Mouse (Mus musculus) heart, postnatal 0 days (tissue): ENCODE measurements around the gene Oxsr1. TPM values are rescaled to one million over a fixed set of nuclear protein-coding genes. Genes with fewer than 3 reads are reported as not detected.

Experiments used
- ATAC-seq: fragments of 200-750 bp; cut with Nextera tagmentation; 2 replicates; pipeline ENCODE4 v1.8.0; 2017; ENCODE audit warnings: low read depth, moderate number of reproducible peaks, moderate library complexity; ENCODE audit not compliant: insufficient read depth
- DNase-seq: peaks from one replicate; pipeline ENCODE4 v3.0.0-alpha.2; 2016; ENCODE audit warnings: low spot score
- H3K27ac ChIP-seq: fragments of 300-500 bp; sonication (generic); 2 replicates; pipeline ENCODE4 v1.5.1; 2014; ENCODE audit warnings: low read depth, mild to moderate bottlenecking
- H3K27me3 ChIP-seq: fragments of 300-500 bp; sonication (generic); 2 replicates; pipeline ENCODE4 v1.6.1; 2014; ENCODE audit warnings: low read length, mixed read lengths; ENCODE audit not compliant: control insufficient read depth, insufficient read depth
- H3K36me3 ChIP-seq: fragments of 300-500 bp; sonication (generic); replicated peaks from 2 replicates; pipeline ENCODE4 v1.6.1; 2014; ENCODE audit warnings: low read length, mixed read lengths; ENCODE audit not compliant: control insufficient read depth, insufficient read depth
- H3K4me1 ChIP-seq: fragments of 300-500 bp; sonication (generic); 2 replicates; pipeline ENCODE4 v1.6.1; 2014; ENCODE audit warnings: antibody characterized with exemption; ENCODE audit not compliant: control insufficient read depth, insufficient read depth
- H3K4me2 ChIP-seq: fragments of 300-500 bp; sonication (generic); 2 replicates; pipeline ENCODE4 v1.6.1; 2014; ENCODE audit warnings: low read depth, mild to moderate bottlenecking, low read length, moderate library complexity
- H3K4me3 ChIP-seq: fragments of 300-500 bp; sonication (generic); 2 replicates; pipeline ENCODE4 v1.5.1; 2014; ENCODE audit warnings: low read depth, low read length
- H3K9ac ChIP-seq: fragments of 300-500 bp; sonication (generic); replicated peaks from 2 replicates; pipeline ENCODE4 v1.6.1; 2014; ENCODE audit warnings: low read depth, low read length, mixed read lengths
- H3K9me3 ChIP-seq: fragments of 300-500 bp; sonication (generic); replicated peaks from 2 replicates; pipeline ENCODE4 v1.6.1; 2016; ENCODE audit warnings: low read length; ENCODE audit not compliant: control insufficient read depth
- CTCF ChIP-seq: IDR thresholded peaks from 2 replicates; pipeline ENCODE4 v1.5.1; 2016; ENCODE audit warnings: antibody characterized with exemption, control low read depth, low read depth
- EP300 ChIP-seq: IDR thresholded peaks from 2 replicates; pipeline ENCODE4 v1.6.1; 2016; ENCODE audit warnings: antibody characterized with exemption, low read depth
- WGBS: fragments of 180-500 bp; shearing (Covaris S2); extraction: QIAGEN DNeasy Blood & Tissue Kit; methylation state at CpG from one replicate; pipeline ENCODE4 v1.1.7; 2014; 5-methylcytosine and 5-hydroxymethylcytosine counted together
- polyA plus RNA-seq: library from polyadenylated mRNA; unstranded; fragments of >200 nt; fragmentation: Nextera tagmentation; extraction: Ambion mirVana; gene quantifications from 2 replicates; pipeline ENCODE4 v1.2.1, GENCODE M21; 2015
- total RNA-seq: library from RNA; depleted of rRNA; stranded (reverse); fragments of >200 nt; gene quantifications from 2 replicates; pipeline ENCODE4 v1.2.3, GENCODE M21; 2014; ENCODE audit warnings: low replicate concordance

The Oxsr1 gene
- total and polyA plus RNA-seq, 2 experiments from 2014 or later, result 6.7 to 28.1 TPM

DNA sequence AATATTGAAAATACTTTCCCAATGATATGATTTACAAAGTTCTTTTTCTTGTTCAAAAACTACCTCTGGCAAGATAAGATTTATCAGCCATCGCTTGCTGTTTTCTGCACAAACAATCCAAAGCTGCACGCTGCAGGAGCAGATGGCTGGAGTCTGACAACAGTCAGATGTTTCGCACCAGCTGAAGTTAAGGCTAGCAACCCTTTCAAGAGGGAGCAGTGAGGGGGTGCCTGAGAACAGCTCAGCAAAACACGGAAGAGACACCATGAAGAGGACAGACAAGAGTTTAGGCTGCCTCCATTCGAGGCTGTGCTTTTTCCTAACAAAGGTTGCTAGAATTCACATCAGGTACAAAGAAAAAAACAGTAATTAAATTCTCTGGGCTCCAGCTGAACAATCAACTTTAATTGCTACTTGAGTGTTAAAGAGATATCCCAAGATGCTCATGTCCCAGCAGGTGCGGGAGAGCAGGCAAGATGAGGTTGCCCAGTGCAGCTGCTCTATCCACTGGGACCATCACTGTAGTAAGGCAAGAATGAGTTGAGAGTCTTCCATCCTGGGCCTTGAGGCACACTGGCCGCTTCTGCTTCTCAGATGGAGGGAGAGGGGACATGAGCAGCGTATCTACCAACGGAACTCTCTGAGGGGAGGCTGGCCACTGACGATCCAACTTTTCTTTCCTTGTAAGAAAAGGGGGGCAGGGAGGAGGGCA lies 81.8 kb downstream of the Oxsr1 start:
- H3K27ac ChIP-seq, result no peak overlapping the region
- ATAC-seq (no peak), DNase-seq (no peak)
- no peaks in the 10 kb centered on the region for H3K4me1 ChIP-seq
- TF ChIP-seq CTCF (no peak), EP300 (no peak)
- no peaks in the 10 kb centered on the region for H3K9me3 ChIP-seq
- H3K4me3 ChIP-seq, result no peak overlapping the region
- peaks cover 54% of the 10 kb centered on the region for H3K36me3 ChIP-seq
- no peak overlapping the region for H3K4me2 ChIP-seq
- 88% methylated on average over 10 of the region's 10 CpGs for WGBS
- H3K9ac ChIP-seq, result no peak overlapping the region
- H3K27me3 ChIP-seq, result no peaks in the 10 kb centered on the region

DNA sequence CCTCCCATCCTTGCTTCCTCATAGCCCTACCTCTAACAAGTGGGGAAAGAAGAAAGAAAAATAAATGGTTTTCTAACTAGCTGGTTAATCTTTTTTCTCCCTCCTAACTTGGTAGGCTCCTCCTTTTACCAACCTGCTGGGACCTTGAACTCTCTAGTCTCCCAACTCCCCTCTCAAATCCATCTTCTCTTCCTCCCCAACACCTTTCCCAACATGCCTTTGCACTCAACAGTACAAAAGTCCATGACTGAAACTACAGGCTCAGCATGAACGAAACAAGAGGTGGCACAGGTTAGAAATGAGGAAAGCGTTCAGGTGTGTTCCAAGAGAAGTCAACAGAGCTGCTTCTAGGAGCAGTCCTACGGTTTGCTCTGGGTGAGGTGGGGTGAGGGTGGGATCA lies 83.0 kb downstream of the Oxsr1 start:
- Histone ChIP-seq H3K27ac (no peak overlapping the region), H3K4me1 (no peaks in the 10 kb centered on the region), H3K9me3 (no peaks in the 10 kb centered on the region), H3K4me2 (no peak overlapping the region), H3K36me3 (peaks cover 46% of the 10 kb centered on the region), H3K9ac (no peak overlapping the region), H3K27me3 (no peaks in the 10 kb centered on the region), H3K4me3 (no peak overlapping the region)
- TF ChIP-seq CTCF (no peak), EP300 (no peak)
- DNase-seq (no peak), ATAC-seq (no peak)
- WGBS, result 93% methylated on average over 3 of the region's 3 CpGs

DNA sequence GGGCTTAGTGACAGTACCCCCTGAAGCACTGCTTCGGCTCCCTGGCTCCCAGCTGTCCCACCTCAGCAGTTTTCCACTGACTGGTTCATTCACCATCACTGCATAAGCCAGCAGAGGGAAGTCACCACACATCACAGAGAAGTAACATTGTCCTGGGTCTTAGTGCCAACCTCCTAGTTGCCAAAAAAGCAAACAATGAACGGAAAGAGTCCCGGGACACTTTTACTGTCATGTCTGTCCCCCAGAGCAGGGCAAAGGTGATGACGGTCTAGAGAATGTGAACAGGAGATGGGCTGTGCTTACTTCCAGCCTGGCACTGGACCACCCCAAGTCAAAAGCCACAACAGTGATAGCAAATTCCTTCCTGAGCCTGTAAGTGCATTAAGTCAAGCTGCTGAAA lies 83.4 kb downstream of the Oxsr1 start:
- TF ChIP-seq EP300 (no peak), CTCF (no peak)
- no peaks in the 10 kb centered on the region for H3K4me1 ChIP-seq
- no peak overlapping the region for H3K4me3 ChIP-seq
- DNase-seq (no peak), ATAC-seq (no peak)
- H3K9ac ChIP-seq, result no peak overlapping the region
- peaks cover 41% of the 10 kb centered on the region for H3K36me3 ChIP-seq
- WGBS, result 71% methylated on average over 4 of the region's 4 CpGs
- H3K27ac ChIP-seq, result no peak overlapping the region
- no peaks in the 10 kb centered on the region for H3K9me3 ChIP-seq
- H3K27me3 ChIP-seq, result no peaks in the 10 kb centered on the region
- H3K4me2 ChIP-seq, result no peak overlapping the region

DNA sequence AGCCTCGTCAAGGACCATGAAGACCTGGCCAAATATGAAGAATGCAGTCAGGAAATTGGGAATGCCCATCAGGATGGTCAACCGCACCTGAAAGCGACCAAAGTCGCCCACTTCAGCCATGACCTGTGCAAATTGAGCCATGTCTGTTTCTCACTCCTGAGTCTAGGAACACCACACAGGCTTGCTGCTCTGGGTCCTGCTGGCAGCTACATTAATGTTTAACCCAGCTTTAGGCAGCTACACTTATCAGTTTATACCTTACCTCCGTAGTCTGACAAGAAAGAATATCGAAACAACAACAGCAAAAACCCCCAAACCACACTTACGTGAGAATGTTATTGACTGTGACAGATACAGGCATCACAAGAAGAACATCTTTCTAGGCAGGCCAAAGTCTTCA lies 90.7 kb downstream of the Oxsr1 start:
- TF ChIP-seq EP300 (no peak), CTCF (no peak)
- no peaks in the 10 kb centered on the region for H3K9me3 ChIP-seq
- 92% methylated on average over 7 of the region's 7 CpGs for WGBS
- no peaks in the 10 kb centered on the region for H3K27me3 ChIP-seq
- H3K4me3 ChIP-seq, result no peak overlapping the region
- H3K4me2 ChIP-seq, result no peak overlapping the region
- no peak overlapping the region for H3K27ac ChIP-seq
- H3K4me1 ChIP-seq, result no peaks in the 10 kb centered on the region
- ATAC-seq, result no peak
- no peak for DNase-seq
- no peak overlapping the region for H3K9ac ChIP-seq
- H3K36me3 ChIP-seq, result no peaks in the 10 kb centered on the region

DNA sequence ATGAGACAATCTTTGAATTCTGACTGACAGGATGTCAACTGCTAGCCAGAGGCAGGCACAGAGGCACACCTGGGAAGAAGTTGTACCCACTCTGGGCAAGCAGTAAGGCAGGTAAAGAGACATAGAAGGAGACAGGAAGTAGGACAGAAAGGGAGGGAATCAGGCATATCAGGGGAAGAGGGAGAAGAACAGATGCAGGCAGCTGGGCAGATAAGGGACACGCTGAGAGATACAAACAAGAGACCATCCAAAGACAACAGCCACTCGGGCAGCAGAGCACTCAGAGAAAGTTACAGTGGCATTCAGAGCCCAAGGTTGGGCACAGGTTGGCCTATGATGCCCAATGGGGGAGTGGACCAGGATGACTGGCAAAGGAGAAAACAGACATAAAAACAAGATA lies 91.4 kb downstream of the Oxsr1 start:
- DNase-seq (no peak), ATAC-seq (no peak)
- H3K36me3 ChIP-seq, result no peaks in the 10 kb centered on the region
- WGBS, result 33% methylated on average over 2 of the region's 2 CpGs
- no peaks in the 10 kb centered on the region for H3K27me3 ChIP-seq
- TF ChIP-seq EP300, result no peak
- H3K27ac ChIP-seq, result no peak overlapping the region
- H3K4me2 ChIP-seq, result no peak overlapping the region
- no peaks in the 10 kb centered on the region for H3K9me3 ChIP-seq
- no peaks in the 10 kb centered on the region for H3K4me1 ChIP-seq
- no peak overlapping the region for H3K9ac ChIP-seq
- no peak overlapping the region for H3K4me3 ChIP-seq

DNA sequence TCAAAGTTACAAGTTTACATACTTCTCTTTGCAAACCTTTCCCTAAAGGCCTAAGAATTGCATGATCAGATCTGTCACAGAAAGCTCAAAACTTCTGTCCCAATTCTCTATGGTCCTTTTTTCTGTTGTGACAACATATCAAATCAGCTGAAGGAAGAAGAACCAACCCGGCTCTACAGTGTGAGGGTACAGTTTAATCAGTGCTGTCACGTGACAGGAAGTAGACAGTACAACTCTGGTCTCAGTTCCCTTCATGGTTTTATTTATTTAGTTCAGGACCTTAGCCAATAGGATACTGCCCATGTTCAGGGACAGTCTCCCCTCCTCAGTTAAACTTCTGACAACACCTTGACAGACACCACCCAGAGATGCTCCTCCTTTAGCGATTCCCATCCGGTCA lies 102.0 kb downstream of the Oxsr1 start:
- no peak overlapping the region for H3K9ac ChIP-seq
- 0 out of 2 replicates have a peak, but pooled peaks cover 18% of the 10 kb centered on the region for H3K36me3 ChIP-seq
- no peak for TF ChIP-seq EP300
- no peak for TF ChIP-seq CTCF
- H3K4me1 ChIP-seq, result no peaks in the 10 kb centered on the region
- H3K4me2 ChIP-seq, result no peak overlapping the region
- DNase-seq (no peak), ATAC-seq (no peak)
- no peaks in the 10 kb centered on the region for H3K9me3 ChIP-seq
- H3K4me3 ChIP-seq, result no peak overlapping the region
- H3K27me3 ChIP-seq, result no peaks in the 10 kb centered on the region
- WGBS, result 74% methylated on average over 4 of the region's 4 CpGs
- H3K27ac ChIP-seq, result no peak overlapping the region
